Mouse (Mus musculus): ENCODE data around the gene Mfsd4b2. TPM values are rescaled to one million over a fixed set of nuclear protein-coding genes. Genes with fewer than 3 reads are reported as not detected.

Gene Mfsd4b2
- polyA plus RNA-seq, 1 experiment from 2014 or later: 0.18 TPM

DNA sequence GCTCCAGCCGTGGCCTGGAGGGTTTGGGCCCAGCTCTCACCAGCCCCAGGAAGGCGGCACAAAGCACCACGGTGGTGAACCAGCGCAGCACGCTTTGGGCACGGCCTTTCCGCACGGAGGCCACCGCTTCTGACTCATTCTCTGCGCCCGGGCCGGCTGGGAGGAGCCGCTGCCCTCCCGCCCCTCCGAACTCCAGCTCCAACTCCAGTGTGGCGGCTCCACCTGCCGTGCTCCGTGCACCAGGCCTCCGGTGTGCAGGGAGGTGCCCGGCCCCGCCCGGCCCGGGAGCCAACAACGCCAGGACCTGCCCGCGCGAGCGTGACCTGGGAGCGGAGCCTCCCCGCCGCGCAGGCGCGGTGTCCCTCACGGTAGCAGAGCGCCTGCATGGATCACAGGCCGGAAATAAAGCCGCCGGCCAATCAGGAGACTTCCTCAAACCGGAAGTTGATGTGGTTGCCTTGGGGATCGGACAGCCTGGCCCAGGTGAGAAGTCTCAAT, 27.8 kb downstream of the Mfsd4b2 start, which contains the start of gene Mfsd4b4:
TSS of gene Mfsd4b4 (minus strand) at position 365 of the 498 bp plus-strand sequence.
- H3K9ac ChIP-seq (ENCODE audit: low read length): peak within 1 kb of the TSS; percentile 80
- H3K9me3 ChIP-seq (replicated peaks; ENCODE audit: control insufficient read depth, low read length): no peaks in the 10 kb centered on the region
- ATAC-seq (ENCODE audit: insufficient read depth, low FRiP score): peak; percentile 99
- peak within 1 kb of the TSS; percentile 63 for H3K4me3 ChIP-seq (replicated peaks; ENCODE audit: low read length)
- no peaks in the 10 kb centered on the region for H3K4me1 ChIP-seq (ENCODE audit: control insufficient read depth, insufficient read depth, low read length)
- 1% methylated on average over 40 of the region's 41 CpGs for WGBS
- no peaks in the 10 kb centered on the region for H3K36me3 ChIP-seq (ENCODE audit: control insufficient read depth, insufficient read depth, low read length)
- peak within 1 kb of the TSS; percentile 90 for H3K27ac ChIP-seq (ENCODE audit: low read length)
- no peaks in the 10 kb centered on the region for H3K27me3 ChIP-seq (ENCODE audit: control insufficient read depth, insufficient read depth, low read length)
- H3K4me2 ChIP-seq (ENCODE audit: low read depth, low read length): peak within 1 kb of the TSS; percentile 70

DNA sequence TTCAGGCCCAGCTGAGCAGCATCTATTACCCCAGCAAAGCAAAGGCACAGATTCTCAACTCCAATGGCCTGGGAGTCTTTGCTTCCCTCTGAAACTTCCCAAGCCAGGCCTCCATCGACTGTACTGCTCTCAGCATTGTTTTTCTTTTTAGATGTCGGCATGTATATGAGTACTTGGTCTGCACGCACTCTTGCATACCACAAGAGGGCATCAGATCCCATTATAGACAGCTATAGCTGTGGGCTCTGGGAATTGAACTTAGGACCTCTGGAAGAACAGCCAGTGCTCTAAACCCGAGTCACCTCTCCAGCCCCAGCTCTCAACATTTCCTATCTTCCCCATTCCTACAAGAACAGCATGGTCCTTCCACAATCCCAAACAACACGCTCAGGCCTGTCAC, 30.2 kb downstream of the Mfsd4b2 start:
- H3K36me3 ChIP-seq (ENCODE audit: control insufficient read depth, insufficient read depth, low read length): no peaks in the 10 kb centered on the region
- 78% methylated on average over 5 of the region's 5 CpGs for WGBS
- ATAC-seq (ENCODE audit: insufficient read depth, low FRiP score): no peak
- H3K4me1 ChIP-seq (ENCODE audit: control insufficient read depth, insufficient read depth, low read length): no peaks in the 10 kb centered on the region
- H3K4me2 ChIP-seq (ENCODE audit: low read depth, low read length): no peak overlapping the region
- H3K4me3 ChIP-seq (replicated peaks; ENCODE audit: low read length): no peak overlapping the region
- H3K9ac ChIP-seq (ENCODE audit: low read length): no peak overlapping the region
- H3K27me3 ChIP-seq (ENCODE audit: control insufficient read depth, insufficient read depth, low read length): no peaks in the 10 kb centered on the region
- H3K9me3 ChIP-seq (replicated peaks; ENCODE audit: control insufficient read depth, low read length): no peaks in the 10 kb centered on the region
- H3K27ac ChIP-seq (ENCODE audit: low read length): no peak overlapping the region

DNA sequence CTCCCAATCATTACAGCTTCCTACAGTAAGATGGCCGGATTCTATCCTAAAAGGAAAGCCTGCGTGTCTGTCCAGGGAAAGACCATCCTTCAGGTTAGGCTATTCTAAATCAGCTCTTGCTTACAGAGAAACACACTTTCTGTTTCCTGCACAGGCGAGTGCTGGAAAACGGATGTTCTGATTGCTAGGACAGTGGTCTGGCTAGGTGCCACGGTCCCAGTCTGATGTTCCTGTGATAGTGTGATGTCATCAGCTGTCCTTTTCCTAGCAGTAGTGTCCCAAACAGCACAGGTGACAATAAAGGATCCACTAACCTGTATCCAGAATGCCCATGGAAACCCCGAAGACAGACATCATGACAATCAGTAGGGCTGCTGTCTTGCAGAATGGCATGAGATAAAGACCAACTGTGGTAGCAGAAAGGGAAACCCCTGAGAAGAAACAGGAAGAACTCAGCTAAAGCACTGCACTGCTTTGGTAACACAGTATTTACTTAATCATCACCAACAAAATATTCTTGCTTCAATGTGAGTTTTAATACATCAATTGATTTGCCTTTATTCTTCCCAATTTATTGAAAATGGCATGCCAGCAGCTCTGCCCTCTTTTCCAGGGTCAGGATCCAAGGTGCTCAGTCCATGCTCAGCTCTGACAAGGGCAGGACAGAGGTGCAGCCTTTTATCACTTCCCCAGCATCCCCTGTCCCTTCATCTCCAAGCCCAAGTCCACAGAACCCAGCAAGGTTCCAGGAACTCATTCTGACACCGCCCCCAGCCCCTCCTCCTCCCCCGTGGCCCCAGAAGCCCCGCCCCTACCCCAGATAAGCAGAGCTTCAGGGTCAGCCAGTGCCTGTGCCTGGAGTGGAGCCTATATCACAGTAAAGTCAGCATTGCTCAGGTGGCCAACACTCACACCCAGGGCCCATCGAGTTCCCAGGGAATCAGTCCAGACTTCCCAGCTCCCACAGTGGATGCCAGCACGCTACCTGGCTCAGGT, 32.7 kb downstream of the Mfsd4b2 start:
- Histone ChIP-seq H3K4me3 (replicated peaks; ENCODE audit: low read length) (no peak overlapping the region), H3K4me1 (ENCODE audit: control insufficient read depth, insufficient read depth, low read length) (no peaks in the 10 kb centered on the region), H3K4me2 (ENCODE audit: low read depth, low read length) (no peak overlapping the region), H3K36me3 (ENCODE audit: control insufficient read depth, insufficient read depth, low read length) (no peaks in the 10 kb centered on the region), H3K27me3 (ENCODE audit: control insufficient read depth, insufficient read depth, low read length) (no peaks in the 10 kb centered on the region), H3K9ac (ENCODE audit: low read length) (no peak overlapping the region), H3K9me3 (replicated peaks; ENCODE audit: control insufficient read depth, low read length) (no peaks in the 10 kb centered on the region), H3K27ac (ENCODE audit: low read length) (no peak overlapping the region)
- ATAC-seq (ENCODE audit: insufficient read depth, low FRiP score): no peak
- WGBS: 70% methylated on average over 11 of the region's 11 CpGs

DNA sequence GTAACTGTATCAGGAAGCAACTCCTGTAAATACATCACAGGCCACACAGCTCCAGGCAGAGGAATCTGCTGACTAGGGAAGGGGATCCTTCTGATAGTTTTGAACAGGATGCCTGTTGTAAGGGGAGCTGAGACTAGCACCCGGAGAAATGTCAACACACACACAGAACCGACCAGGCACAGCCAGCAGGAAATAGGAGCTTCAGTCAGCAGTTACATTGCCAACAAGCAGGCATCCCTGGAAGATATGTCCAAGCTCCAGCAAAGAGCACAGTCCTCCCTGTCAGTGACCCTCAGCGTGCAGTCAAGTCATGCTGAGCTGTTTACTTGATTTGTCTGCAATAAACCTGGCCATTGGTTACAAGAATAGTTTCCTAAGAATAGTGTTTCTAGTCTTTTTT, 38.1 kb downstream of the Mfsd4b2 start:
- H3K9ac ChIP-seq (ENCODE audit: low read length): no peak overlapping the region
- WGBS: 49% methylated on average over 3 of the region's 3 CpGs
- H3K36me3 ChIP-seq (ENCODE audit: control insufficient read depth, insufficient read depth, low read length): no peaks in the 10 kb centered on the region
- H3K27me3 ChIP-seq (ENCODE audit: control insufficient read depth, insufficient read depth, low read length): no peaks in the 10 kb centered on the region
- H3K4me2 ChIP-seq (ENCODE audit: low read depth, low read length): no peak overlapping the region
- no peak overlapping the region for H3K4me3 ChIP-seq (replicated peaks; ENCODE audit: low read length)
- no peak overlapping the region for H3K27ac ChIP-seq (ENCODE audit: low read length)
- H3K9me3 ChIP-seq (replicated peaks; ENCODE audit: control insufficient read depth, low read length): no peaks in the 10 kb centered on the region
- ATAC-seq (ENCODE audit: insufficient read depth, low FRiP score): no peak
- H3K4me1 ChIP-seq (ENCODE audit: control insufficient read depth, insufficient read depth, low read length): no peaks in the 10 kb centered on the region

Other genes starting within 250 kb of the Mfsd4b2 start
- gene Rev3l, start 194.8 kb downstream of the Mfsd4b2 start, polyA plus RNA-seq (2015; fragmentation: Nextera tagmentation; extraction: Ambion mirVana): 18.2 and 21.2 TPM in 2 replicates
- 3.5 and 3.6 TPM in 2 replicates for gene Mfsd4b4, start 27.7 kb downstream of the Mfsd4b2 start, polyA plus RNA-seq (2015; fragmentation: Nextera tagmentation; extraction: Ambion mirVana)
- 1.7 and 2.2 TPM in 2 replicates for gene Mfsd4b3, start 33.2 kb upstream of the Mfsd4b2 start, polyA plus RNA-seq (2015; fragmentation: Nextera tagmentation; extraction: Ambion mirVana)
- gene Mfsd4b5, start 59.7 kb upstream of the Mfsd4b2 start, polyA plus RNA-seq (2015; fragmentation: Nextera tagmentation; extraction: Ambion mirVana): 0.08 and 0.11 TPM in 2 replicates
- 0.17 and 0.21 TPM in 2 replicates for gene Mfsd4b1, start 98.3 kb upstream of the Mfsd4b2 start, polyA plus RNA-seq (2015; fragmentation: Nextera tagmentation; extraction: Ambion mirVana)
- gene Slc16a10, start 215.3 kb upstream of the Mfsd4b2 start, polyA plus RNA-seq (2015; fragmentation: Nextera tagmentation; extraction: Ambion mirVana): 11.0 and 12.2 TPM in 2 replicates